Mouse (Mus musculus): ENCODE data around the gene Gm11985. TPM values are rescaled to one million over a fixed set of nuclear protein-coding genes. Genes with fewer than 3 reads are reported as not detected.
A peak's percentile ranks its signal among the peaks of the same experiment; 100 is the strongest.

Gene Gm11985
- total and polyA plus RNA-seq, 2 experiments: not detected

DNA sequence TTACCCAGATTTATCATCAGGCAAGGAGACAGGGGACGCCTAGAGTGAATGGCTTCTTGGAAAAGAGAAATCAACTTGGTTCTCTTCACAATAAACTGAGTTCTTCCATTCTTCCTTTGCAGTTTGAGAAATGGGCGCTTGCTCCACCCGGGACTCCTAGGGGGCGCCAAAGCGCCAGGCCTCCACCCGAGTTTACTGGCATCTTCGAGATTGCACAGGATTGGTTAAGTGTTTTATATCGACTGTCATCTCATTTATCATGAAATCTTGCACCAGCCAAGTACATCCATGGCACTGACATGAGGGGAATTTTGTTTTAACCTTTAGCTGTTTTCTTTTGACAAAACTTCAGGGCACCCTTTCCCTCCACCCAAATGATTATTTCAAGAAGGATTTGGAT lies 27.3 kb upstream of the Gm11985 start:
- no peaks in the 10 kb centered on the region for H3K36me3 ChIP-seq (ENCODE audit: control insufficient read depth, insufficient read depth, low read length)
- TF ChIP-seq POLR2A (IDR thresholded peaks at IDR 0.05; ENCODE audit: extremely low read depth, insufficient read depth, low read length) (no peak), CTCF (IDR thresholded peaks at IDR 0.05; ENCODE audit: low read depth, low read length) (peak; percentile 78)
- H3K4me1 ChIP-seq (ENCODE audit: control insufficient read depth, insufficient read depth, low read length): peaks cover 4% of the 10 kb centered on the region; the same call in 1 of the 2 replicates
- H3K27ac ChIP-seq (replicated peaks; ENCODE audit: insufficient read depth, low read depth, low read length): no peak overlapping the region
- H3K79me2 ChIP-seq (ENCODE audit: control insufficient read depth, insufficient read depth, low read length): no peaks in the 10 kb centered on the region
- peaks cover 8% of the 10 kb centered on the region; the same call in 1 of the 2 replicates for H3K27me3 ChIP-seq (ENCODE audit: control insufficient read depth, insufficient read depth, low read length)
- H3K9ac ChIP-seq (ENCODE audit: low read depth, low read length): no peak overlapping the region
- WGBS: 9% methylated on average over 8 of the region's 8 CpGs
- DNase-seq (ENCODE audit: extremely low read depth, low read depth, low spot score): no peak
- H3K4me3 ChIP-seq (ENCODE audit: insufficient read depth, low read depth, low read length): no peak overlapping the region

DNA sequence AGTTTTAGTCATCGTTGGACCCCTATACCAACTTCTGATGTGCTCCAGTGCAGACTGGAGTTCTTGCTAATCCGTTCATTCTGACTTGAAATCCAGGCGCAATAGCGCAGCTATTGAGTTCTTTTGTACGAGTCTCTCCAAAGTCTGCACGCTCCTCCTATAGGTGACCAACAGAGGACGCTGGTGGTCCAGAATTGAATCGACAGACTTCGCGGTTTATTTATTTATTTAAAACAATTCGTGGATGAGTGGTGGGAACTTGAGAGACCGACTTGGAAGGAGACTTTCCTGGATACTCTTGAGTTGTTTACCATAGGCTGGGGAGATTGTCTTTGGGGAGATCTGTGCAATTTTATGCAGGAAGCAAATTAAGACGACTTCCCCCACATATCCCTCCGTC lies 26.4 kb upstream of the Gm11985 start:
- TF ChIP-seq CTCF (IDR thresholded peaks at IDR 0.05; ENCODE audit: low read depth, low read length): peak; percentile 13; the same call in 1 of the 2 replicates
- no peak for TF ChIP-seq POLR2A (IDR thresholded peaks at IDR 0.05; ENCODE audit: extremely low read depth, insufficient read depth, low read length)
- H3K27ac ChIP-seq (replicated peaks; ENCODE audit: insufficient read depth, low read depth, low read length): no peak overlapping the region
- no peak overlapping the region for H3K9ac ChIP-seq (ENCODE audit: low read depth, low read length)
- 7% methylated on average over 14 of the region's 14 CpGs for WGBS
- no peak for DNase-seq (ENCODE audit: extremely low read depth, low read depth, low spot score)
- peaks cover 5% of the 10 kb centered on the region; the same call in 1 of the 2 replicates for H3K4me1 ChIP-seq (ENCODE audit: control insufficient read depth, insufficient read depth, low read length)
- H3K27me3 ChIP-seq (ENCODE audit: control insufficient read depth, insufficient read depth, low read length): peaks cover 8% of the 10 kb centered on the region; the same call in 1 of the 2 replicates
- no peaks in the 10 kb centered on the region for H3K36me3 ChIP-seq (ENCODE audit: control insufficient read depth, insufficient read depth, low read length)
- no peak overlapping the region for H3K4me3 ChIP-seq (ENCODE audit: insufficient read depth, low read depth, low read length)
- H3K79me2 ChIP-seq (ENCODE audit: control insufficient read depth, insufficient read depth, low read length): no peaks in the 10 kb centered on the region

DNA sequence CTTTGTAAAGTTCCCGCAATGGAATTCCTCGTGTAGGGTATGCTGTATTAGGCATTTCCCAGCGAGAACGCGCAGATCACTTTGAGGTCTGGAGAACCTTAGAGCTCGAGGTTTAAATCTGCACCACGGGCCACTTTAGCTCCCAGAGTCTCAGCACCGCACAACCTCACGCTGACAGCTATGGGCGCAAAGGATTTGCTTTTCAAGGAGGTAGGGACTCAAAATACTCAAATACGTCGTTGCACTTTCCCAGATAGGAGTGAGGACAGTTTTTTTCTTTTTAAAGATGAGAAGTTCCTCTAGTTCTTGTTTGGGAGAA lies 25.9 kb upstream of the Gm11985 start:
- 4% methylated on average over 12 of the region's 12 CpGs for WGBS
- Histone ChIP-seq H3K4me1 (ENCODE audit: control insufficient read depth, insufficient read depth, low read length) (peaks cover 5% of the 10 kb centered on the region; the same call in 1 of the 2 replicates), H3K27ac (replicated peaks; ENCODE audit: insufficient read depth, low read depth, low read length) (no peak overlapping the region), H3K9ac (ENCODE audit: low read depth, low read length) (no peak overlapping the region), H3K79me2 (ENCODE audit: control insufficient read depth, insufficient read depth, low read length) (no peaks in the 10 kb centered on the region), H3K36me3 (ENCODE audit: control insufficient read depth, insufficient read depth, low read length) (no peaks in the 10 kb centered on the region), H3K4me3 (ENCODE audit: insufficient read depth, low read depth, low read length) (no peak overlapping the region), H3K27me3 (ENCODE audit: control insufficient read depth, insufficient read depth, low read length) (peaks cover 8% of the 10 kb centered on the region; the same call in 1 of the 2 replicates)
- no peak for DNase-seq (ENCODE audit: extremely low read depth, low read depth, low spot score)
- no peak for TF ChIP-seq CTCF (IDR thresholded peaks at IDR 0.05; ENCODE audit: low read depth, low read length)

DNA sequence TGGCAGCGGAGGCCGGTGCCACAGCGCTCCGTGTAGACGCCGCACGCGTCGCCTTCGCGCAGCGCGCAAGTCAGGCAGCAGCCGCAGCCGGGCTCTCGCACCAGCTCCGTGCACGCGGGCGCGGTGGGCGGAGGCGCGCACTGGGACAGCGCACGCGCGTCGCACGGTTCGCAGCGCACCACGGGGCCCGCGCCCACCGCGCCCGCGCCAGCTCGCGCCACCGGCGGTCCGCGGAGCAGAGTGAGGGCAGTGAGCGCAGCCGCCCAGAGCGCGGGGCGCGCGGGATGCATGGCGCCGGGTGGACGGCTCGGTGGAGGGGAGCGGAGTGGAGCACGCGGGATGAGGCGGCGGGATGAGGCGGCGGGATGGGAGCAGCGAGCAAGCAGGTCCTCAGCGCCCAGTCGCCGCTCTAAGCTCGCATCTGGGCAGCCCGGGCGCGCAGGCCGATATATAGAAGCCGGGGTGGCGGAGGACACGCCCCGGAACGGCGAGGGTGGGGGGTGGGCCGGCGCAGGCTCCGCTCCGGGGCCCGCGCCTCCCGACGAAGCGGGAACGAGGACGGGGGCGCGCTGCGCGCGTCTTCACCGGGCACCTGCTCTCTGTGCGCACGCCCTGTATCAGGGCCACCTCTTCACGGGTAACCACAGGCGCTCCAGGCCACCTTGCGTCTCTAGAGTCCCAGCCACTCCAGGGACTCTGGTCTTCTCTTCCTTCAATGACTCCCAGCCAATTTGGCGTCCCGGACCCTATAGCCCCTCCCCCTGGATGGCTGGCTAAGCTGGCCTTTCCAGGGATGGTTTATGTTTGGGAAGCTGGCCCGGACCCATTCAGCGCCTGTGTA lies 25.4 kb upstream of the Gm11985 start, which contains the start of gene Igfbp3:
Igfbp3 (minus strand) TSS at position 423 of the 841 bp plus-strand sequence.
- Histone ChIP-seq H3K36me3 (ENCODE audit: control insufficient read depth, insufficient read depth, low read length) (no peaks in the 10 kb centered on the region), H3K27ac (replicated peaks; ENCODE audit: insufficient read depth, low read depth, low read length) (no peak within 1 kb of the TSS)

DNA sequence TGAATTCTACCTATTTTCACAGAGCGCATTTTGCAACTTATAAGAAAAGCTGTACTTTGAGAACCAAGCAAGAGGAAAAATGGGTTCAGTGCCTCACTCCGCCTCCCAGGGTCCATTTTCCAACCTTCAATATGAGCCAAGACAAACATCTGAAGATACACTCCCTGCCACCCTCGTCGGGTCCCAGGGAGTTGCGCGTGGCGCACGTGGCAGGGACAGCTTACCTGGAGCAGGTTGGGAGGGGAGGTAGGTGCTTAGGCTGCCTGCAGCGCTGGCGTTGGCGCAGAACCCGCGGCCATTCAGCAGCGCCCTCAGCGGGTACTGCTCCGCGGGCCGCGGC lies 24.8 kb upstream of the Gm11985 start:
- H3K79me2 ChIP-seq (ENCODE audit: control insufficient read depth, insufficient read depth, low read length): no peaks in the 10 kb centered on the region
- TF ChIP-seq POLR2A (IDR thresholded peaks at IDR 0.05; ENCODE audit: extremely low read depth, insufficient read depth, low read length) (no peak), CTCF (IDR thresholded peaks at IDR 0.05; ENCODE audit: low read depth, low read length) (no peak)
- WGBS: 2% methylated on average over 19 of the region's 19 CpGs
- no peak for DNase-seq (ENCODE audit: extremely low read depth, low read depth, low spot score)
- peaks cover 8% of the 10 kb centered on the region; the same call in 1 of the 2 replicates for H3K27me3 ChIP-seq (ENCODE audit: control insufficient read depth, insufficient read depth, low read length)
- H3K36me3 ChIP-seq (ENCODE audit: control insufficient read depth, insufficient read depth, low read length): no peaks in the 10 kb centered on the region
- H3K4me1 ChIP-seq (ENCODE audit: control insufficient read depth, insufficient read depth, low read length): peaks cover 5% of the 10 kb centered on the region; the same call in 1 of the 2 replicates
- H3K27ac ChIP-seq (replicated peaks; ENCODE audit: insufficient read depth, low read depth, low read length): no peak overlapping the region
- H3K9ac ChIP-seq (ENCODE audit: low read depth, low read length): peak overlapping the region; percentile 38
- H3K4me3 ChIP-seq (ENCODE audit: insufficient read depth, low read depth, low read length): peak overlapping the region; percentile 44

More for the DNA sequence above, 25.4 kb upstream of the Gm11985 start, which contains the start of gene Igfbp3:
- no peak for TF ChIP-seq CTCF (IDR thresholded peaks at IDR 0.05; ENCODE audit: low read depth, low read length)
- peak; percentile 37; the same call in 1 of the 2 replicates for TF ChIP-seq POLR2A (IDR thresholded peaks at IDR 0.05; ENCODE audit: extremely low read depth, insufficient read depth, low read length)
- Histone ChIP-seq H3K27me3 (ENCODE audit: control insufficient read depth, insufficient read depth, low read length) (peaks cover 8% of the 10 kb centered on the region; the same call in 1 of the 2 replicates), H3K9ac (ENCODE audit: low read depth, low read length) (peak within 1 kb of the TSS; percentile 38), H3K4me3 (ENCODE audit: insufficient read depth, low read depth, low read length) (peak within 1 kb of the TSS; percentile 44), H3K4me1 (ENCODE audit: control insufficient read depth, insufficient read depth, low read length) (peaks cover 5% of the 10 kb centered on the region; the same call in 1 of the 2 replicates), H3K79me2 (ENCODE audit: control insufficient read depth, insufficient read depth, low read length) (no peaks in the 10 kb centered on the region)
- DNase-seq (ENCODE audit: extremely low read depth, low read depth, low spot score): no peak
- WGBS: 2% methylated on average over 103 of the region's 104 CpGs
